Mouse (Mus musculus) liver, adult 2 months (tissue): Measurements from ENCODE around the gene Large2.

ENCODE experiments used
- CTCF ChIP-seq: fragments of 200-500 bp; IDR thresholded peaks from 2 replicates; pipeline ENCODE4 v1.5.1; 2011; ENCODE audit warnings: low read depth, low read length, control low read depth
- POLR2A ChIP-seq: fragments of 200-500 bp; IDR thresholded peaks from 2 replicates; pipeline ENCODE4 v1.6.1; 2011; ENCODE audit warnings: low read length, control low read depth; ENCODE audit not compliant: insufficient read depth; ENCODE audit errors: extremely low read depth

- TF ChIP-seq CTCF (no peak), POLR2A (no peak)
Observed at GRCm38 (mm10) chr2:92388081-92388517, 13.4 kb upstream of the Large2 start.
